Mouse (Mus musculus): ENCODE measurements around the gene Vps35l.

Vps35l gene

GRCm38 (mm10) chr7:118865362-118865761 is 125.3 kb downstream of the Vps35l start:
- no peak for DNase-seq (ENCODE audit: low spot score in 2 of 2)

- no peak for DNase-seq (ENCODE audit: low spot score in 2 of 2)
Observed at GRCm38 (mm10) chr7:118879466-118880029, 139.5 kb downstream of the Vps35l start.

GRCm38 (mm10) chr7:118883957-118884356 is 143.9 kb downstream of the Vps35l start:
- no peak for DNase-seq (ENCODE audit: low spot score in 2 of 2)

- no peak for DNase-seq (ENCODE audit: low spot score in 2 of 2)
Observed at GRCm38 (mm10) chr7:118884969-118885368, 144.9 kb downstream of the Vps35l start.

GRCm38 (mm10) chr7:118887303-118888055 is 147.5 kb downstream of the Vps35l start:
- DNase-seq (ENCODE audit: low spot score in 2 of 2): no peak

- peak; percentile 13 to 24 for DNase-seq (ENCODE audit: low spot score in 2 of 2)
Observed at GRCm38 (mm10) chr7:118889046-118889680, 149.1 kb downstream of the Vps35l start.
